Mouse (Mus musculus) megakaryocyte, adult 5-6 weeks (primary cell): ENCODE data around the gene Adamts12. TPM values are rescaled to one million over a fixed set of nuclear protein-coding genes. Genes with fewer than 3 reads are reported as not detected.

Experiments
- ATAC-seq: 2 replicates; pipeline ENCODE4 v1.8.0; 2016; ENCODE audit warnings: mild to moderate bottlenecking, inconsistent platforms; ENCODE audit not compliant: poor library complexity, severe bottlenecking
- total RNA-seq, 2 experiments: library from RNA; stranded (forward) in 1 of 2; stranded (reverse) in 1 of 2; fragments of 153-499, 151-499 nt in 1 of 2; fragments of 221-1000, 200-1000 nt in 1 of 2; gene quantifications; 2 replicates each; pipeline versions ENCODE4 v1.2.3 to v1.2.4; 2015 to 2017

Gene Adamts12
- total RNA-seq, 2 experiments from 2014 or later, result not detected

- no peak for ATAC-seq
Observed at GRCm38 (mm10) chr15:11075726-11076361, 11.3 kb downstream of the Adamts12 start.

GRCm38 (mm10) chr15:11082961-11083569 lies 18.5 kb downstream of the Adamts12 start:
- ATAC-seq, result no peak

DNA sequence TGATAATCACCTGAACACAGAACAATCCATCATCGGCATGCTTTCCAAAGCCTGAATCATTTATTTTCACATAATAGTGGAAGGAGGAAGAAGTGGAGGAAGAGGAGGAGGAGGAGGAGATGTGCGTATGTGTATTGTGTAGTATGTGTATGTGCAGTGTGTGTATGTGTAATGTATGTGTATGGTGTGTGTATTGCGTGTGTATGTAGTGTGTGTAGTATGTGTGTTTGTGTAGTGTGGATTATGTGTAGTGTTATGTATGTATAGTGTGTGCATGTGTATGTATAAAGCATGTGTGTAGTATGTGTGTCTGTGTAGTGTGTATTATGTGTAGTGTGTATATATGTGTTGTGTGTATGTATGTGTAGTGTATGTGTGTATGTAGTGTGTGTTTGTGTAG lies 19.1 kb downstream of the Adamts12 start:
- no peak for ATAC-seq

DNA sequence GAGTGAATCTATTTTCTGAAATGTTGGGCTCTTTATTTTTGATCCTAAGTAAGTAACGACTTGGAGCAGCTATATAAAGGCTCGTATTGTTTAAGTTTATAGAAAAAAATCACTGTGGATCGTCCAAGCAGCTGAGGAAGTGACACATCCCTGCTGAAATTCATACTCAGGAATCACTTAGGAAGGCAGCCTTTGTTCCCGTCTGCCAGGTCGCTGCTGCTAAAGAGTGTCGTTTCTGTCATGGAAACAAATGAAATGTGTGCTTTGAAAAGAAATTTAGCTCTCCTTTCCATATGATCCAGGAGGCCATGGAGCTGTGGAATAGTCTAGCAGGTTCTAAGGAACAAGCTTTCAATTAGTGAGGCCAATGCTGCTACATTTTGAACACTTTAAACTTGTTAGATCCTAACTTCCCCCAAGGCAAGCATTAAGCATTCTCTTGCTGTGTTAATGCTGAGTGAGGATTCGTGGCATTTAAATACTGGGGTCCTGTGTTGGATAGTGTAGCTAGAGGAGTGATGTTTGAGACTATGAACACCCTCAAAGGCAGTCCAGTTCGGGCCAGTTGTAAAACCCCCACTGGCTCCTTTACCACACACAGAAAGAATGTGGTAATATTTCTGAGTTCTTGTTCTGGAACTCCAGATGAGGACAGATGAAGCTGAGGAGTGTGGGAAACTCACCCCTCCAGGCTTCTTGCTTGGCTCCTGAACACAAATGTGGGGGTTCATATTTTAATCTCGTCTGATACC lies 19.8 kb downstream of the Adamts12 start:
- no peak for ATAC-seq

DNA sequence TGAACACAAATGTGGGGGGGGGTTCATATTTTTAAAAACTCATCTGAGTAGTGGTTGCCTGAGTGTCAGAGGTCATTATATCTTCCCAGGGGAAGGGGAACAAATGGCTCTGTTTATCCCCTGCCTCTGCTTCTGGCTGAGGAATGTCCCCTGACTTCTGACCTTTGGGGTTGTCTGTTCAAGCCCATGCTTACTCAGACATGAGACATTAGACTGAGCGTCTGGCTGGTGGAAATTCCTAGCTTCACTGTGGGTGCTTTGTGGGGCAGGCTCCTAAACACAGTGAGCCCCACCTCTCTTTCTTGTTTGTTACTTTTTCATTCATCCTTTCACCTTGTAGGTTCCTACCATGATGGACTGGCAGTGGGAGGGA lies 20.4 kb downstream of the Adamts12 start:
- no peak for ATAC-seq

- no peak for ATAC-seq
Observed at GRCm38 (mm10) chr15:11089494-11089893, 24.9 kb downstream of the Adamts12 start.

DNA sequence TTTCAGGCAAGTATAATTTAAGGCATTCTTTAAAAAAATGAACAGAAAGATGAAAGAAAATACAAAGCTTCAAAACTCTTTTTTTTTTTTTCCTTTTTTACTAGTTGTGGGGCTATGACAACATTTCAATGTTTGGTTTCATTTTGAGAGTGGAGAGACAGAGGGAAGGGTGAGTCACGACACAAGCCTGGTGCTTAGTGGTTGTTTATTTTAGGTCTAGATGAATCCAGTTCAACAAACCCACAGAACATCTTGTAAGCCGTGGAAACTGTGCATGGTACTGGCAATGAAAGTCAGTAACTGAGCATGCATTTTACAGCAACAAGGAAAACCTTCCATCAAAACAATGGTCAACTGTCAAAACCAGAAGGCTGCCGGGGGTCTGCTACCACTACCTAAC lies 31.0 kb downstream of the Adamts12 start:
- no peak for ATAC-seq

DNA sequence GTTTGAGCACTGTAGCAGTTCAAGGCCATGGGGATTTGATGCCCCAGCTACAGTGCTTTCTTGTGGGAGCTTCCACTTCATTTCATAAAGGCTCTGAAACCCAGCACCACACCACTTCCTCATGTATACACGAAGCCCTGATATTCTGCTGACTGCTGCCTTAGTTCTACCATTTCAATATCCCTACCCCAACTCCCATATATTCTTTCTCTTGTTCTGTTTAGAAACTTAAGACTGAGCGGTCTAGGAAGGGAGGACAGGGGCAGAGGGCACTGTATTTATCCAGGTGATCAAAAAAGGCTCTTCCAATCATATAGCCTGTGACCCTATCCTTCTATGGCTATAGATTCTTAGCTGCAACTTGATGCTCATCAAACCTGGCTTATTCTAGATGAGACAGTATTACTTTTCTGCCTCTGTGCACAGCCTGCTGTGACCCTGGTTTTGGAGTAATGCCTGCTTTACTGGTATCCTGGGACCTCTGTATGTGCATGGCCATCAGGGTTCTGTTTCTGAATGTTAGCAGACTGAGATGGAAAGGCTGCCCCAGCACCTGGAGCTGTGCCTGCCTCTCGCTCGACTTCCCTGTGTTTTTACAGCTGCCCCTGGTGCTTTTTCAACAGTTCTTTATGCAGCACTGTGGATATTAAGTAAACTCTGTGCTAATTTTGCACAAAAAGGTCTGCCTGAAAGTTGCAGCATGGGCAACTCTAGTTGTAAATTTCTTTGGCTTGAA lies 33.5 kb downstream of the Adamts12 start:
- ATAC-seq, result no peak

GRCm38 (mm10) chr15:11098940-11099339 lies 34.4 kb downstream of the Adamts12 start:
- ATAC-seq, result no peak

DNA sequence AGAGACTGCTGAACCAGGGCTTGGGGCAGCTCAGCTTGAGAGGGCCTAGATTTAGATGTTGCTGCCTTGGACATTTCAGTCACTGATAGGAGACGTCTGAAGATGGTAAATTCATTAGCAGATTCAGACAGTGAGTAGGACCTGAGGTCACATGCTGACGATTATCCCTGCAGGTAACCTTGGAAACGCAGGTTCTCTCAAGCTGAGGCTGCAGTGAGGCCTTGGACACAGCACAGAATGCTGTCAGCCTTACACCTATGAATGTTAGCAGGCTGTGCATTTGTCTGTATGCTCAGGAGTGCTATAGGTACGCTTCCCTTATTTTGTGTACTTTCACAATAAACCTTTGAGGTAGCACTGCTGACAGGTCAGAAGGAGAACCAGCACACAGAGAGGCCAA lies 36.3 kb downstream of the Adamts12 start:
- ATAC-seq, result no peak

DNA sequence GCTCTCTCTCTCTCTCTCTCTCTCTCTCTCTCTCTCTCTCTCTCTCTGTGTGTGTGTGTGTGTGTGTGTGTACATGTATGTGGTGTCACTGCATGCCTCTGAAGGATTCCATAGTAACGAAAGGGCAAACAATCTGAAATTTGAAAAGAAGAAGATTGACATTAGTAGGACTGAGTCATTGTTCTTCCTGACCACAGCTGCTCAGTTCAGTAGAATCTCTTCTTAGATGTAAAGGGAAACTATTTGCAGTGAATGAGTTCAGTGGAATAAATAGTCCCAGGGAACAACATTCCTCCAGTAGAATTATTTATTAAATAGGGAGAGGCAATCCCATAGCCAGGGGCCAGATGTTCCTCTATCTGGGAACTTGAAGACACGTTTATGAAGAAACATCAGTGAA lies 40.5 kb downstream of the Adamts12 start:
- ATAC-seq, result no peak

- ATAC-seq, result no peak
Observed at GRCm38 (mm10) chr15:11107376-11107775, 42.8 kb downstream of the Adamts12 start.

GRCm38 (mm10) chr15:11114631-11115197 lies 50.1 kb downstream of the Adamts12 start:
- no peak for ATAC-seq

- no peak for ATAC-seq
Observed at GRCm38 (mm10) chr15:11116303-11116702, 51.7 kb downstream of the Adamts12 start.

DNA sequence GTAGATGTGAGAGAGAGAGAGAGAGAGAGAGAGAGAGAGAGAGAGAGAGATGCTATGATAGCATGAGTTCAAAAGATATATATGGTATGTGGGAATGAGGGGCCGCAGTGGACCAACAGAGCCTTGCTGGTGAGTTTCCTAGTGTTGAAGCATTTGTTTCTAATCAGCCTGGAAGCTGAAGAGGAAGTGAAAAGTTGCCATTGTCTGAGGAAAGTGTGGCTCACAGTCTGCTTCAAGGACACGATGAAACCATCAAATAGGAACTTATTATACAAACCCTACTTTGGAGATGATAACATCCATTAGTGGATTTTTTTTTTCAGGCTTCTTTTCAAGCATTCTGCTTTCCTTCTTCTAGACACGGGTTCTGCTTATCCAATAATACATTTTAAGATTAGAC lies 52.3 kb downstream of the Adamts12 start:
- no peak for ATAC-seq

GRCm38 (mm10) chr15:11118371-11118770 lies 53.8 kb downstream of the Adamts12 start:
- no peak for ATAC-seq

DNA sequence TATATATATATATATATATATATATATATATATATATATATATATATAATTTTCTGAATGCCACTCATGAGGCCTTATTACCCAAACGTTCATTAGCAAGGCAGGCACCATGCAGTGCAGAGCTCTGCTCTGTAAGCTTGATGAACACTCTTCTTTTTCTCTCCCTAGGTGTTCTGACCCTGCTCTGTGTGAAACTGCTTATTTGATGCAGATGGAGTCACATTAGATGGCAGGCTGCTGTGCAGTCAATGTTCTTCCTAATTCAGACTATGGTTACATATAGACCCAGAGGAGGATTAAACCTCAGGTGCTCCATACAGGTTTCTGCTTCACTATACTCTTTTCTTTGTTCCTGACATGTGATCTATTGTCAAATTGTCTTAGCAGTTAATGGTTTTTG lies 57.1 kb downstream of the Adamts12 start:
- no peak for ATAC-seq

GRCm38 (mm10) chr15:11125361-11125760 lies 60.8 kb downstream of the Adamts12 start:
- ATAC-seq, result no peak

- ATAC-seq, result no peak
Observed at GRCm38 (mm10) chr15:11128457-11128856, 63.9 kb downstream of the Adamts12 start.

GRCm38 (mm10) chr15:11132586-11133558 lies 68.3 kb downstream of the Adamts12 start:
- no peak for ATAC-seq
